Mouse (Mus musculus) heart, adult 18-20 months (tissue): Measurements from ENCODE around the gene Dvl2. TPM values are rescaled to one million over a fixed set of nuclear protein-coding genes. Genes with fewer than 3 reads are reported as not detected.
"Not testable (repeated sequence)": the region's sequence is repeated elsewhere in the genome, so short reads cannot be mapped to it uniquely, and the experiment has no call there.

ENCODE experiments used
- DNase-seq, 2 experiments: peaks; one replicate each; pipeline ENCODE4 v3.0.0; 2021 to 2022; ENCODE audit warnings: mixed read lengths in 1 of 2
- total RNA-seq, 2 experiments: library from RNA; stranded (reverse); gene quantifications; 2 replicates each; pipeline ENCODE4 v1.2.3; 2021

Dvl2 gene
- total RNA-seq, 2 experiments from 2014 or later, result 3.4 to 4.8 TPM

- no peak for DNase-seq
Observed at GRCm38 (mm10) chr11:70010033-70010432, 9.6 kb downstream of the Dvl2 start.

GRCm38 (mm10) chr11:70010548-70010947 lies 10.2 kb downstream of the Dvl2 start:
- DNase-seq, result no peak

DNA sequence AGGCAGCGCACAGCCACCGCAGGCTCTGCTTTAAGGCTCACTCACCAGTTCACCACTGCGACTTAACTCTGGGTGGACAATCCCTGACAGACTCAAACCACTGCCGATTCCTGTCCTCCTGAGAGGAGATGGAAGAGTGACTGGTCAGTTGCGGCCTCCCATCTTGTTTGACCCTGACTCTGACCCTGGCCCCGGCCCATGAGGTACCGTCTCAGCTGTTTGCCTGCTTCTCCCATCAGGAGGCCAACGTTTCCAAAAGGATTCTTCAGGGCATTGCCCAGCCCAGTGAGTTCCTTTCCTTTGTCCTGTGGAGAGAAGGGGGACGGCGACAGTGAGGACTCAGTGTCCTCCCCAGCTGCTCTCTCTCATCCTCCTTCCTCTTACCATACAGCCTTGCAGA lies 10.6 kb downstream of the Dvl2 start:
- no peak for DNase-seq

- no peak for DNase-seq
Observed at GRCm38 (mm10) chr11:70012931-70013330, 12.5 kb downstream of the Dvl2 start.

- DNase-seq, result no peak
Observed at GRCm38 (mm10) chr11:70013408-70013807, 13.0 kb downstream of the Dvl2 start.

- no peak for DNase-seq
Observed at GRCm38 (mm10) chr11:70014051-70014450, 13.7 kb downstream of the Dvl2 start.

- peak; percentile 94 to 95 for DNase-seq
Observed at GRCm38 (mm10) chr11:70014880-70015558, 14.6 kb downstream of the Dvl2 start, which contains the start of gene Acadvl. Acadvl (minus strand) TSS chr11:70015411.

- no peak for DNase-seq
Observed at GRCm38 (mm10) chr11:70015677-70016076, 15.3 kb downstream of the Dvl2 start.

DNA sequence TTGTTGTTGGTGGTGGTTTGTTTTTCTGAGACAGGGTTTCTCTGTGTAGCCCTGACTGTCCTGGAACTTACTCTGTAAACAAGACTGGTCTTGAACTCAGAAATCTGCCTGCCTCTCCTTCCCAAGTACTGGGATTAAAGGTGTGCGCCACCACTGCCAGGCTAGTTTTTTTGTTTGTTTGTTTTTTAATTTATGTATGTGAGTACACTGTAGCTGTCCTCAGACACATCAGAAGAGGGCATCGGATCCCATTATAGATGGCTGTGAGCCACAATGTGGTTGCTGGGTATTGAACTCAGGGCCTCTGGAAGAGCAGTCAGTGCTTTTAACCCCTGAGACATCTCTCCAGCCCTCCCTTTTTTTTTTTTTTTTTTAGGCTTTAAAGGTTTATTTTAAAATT lies 15.8 kb downstream of the Dvl2 start:
- DNase-seq, result not testable (repeated sequence)

DNA sequence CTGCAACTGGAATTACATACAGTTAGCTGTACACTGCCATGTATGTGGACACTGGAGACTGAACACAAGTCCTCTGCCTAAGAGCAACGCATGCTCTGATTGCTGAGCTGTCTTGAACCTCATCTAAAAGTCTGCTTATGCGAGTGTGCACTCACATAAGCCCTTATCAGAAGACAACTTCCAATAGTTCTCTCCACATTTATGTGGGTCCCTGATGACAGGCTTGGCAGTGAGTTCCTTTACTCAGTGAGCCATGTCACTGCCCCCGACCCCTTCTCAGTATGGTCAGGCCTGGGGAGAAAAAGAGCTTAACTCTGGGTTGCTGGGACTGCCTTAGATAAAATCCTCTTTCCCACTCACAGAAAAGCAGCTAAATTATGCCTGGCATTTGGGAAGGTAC lies 16.3 kb downstream of the Dvl2 start, which contains the start of gene Dlg4:
TSS of gene Dlg4 (plus strand) at position 274 of the 400 bp plus-strand sequence.
- DNase-seq, result no peak

DNA sequence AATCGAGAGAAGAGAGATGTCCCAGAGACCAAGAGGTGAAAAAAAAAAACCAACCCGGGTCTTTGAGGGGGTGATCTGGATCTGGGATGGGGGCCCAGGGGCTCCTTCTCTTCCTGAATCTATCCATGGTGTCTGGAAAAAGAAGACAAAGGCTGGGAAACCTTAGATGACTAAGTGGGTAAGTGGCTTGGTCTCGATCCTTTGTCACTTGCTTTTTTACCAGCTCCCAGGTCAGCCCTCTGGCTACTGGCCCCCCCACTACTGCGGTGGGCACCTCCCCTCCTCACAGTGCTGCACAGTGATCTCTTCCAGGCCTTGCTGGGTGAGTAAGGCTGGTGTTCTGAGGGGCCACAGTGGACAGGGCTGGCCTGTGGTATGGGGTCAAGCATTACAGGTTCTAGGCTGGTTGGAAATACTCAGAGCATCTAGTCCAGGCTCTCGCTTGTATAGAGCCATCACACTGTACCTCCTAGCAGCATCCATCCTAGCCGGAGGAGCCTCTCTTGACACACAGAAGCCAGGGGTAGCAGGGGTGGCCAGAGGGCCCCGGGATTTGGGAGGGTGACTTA lies 16.9 kb downstream of the Dvl2 start:
- no peak for DNase-seq

GRCm38 (mm10) chr11:70018131-70018990 lies 18.0 kb downstream of the Dvl2 start:
- DNase-seq, result peak; percentile 42 to 62

DNA sequence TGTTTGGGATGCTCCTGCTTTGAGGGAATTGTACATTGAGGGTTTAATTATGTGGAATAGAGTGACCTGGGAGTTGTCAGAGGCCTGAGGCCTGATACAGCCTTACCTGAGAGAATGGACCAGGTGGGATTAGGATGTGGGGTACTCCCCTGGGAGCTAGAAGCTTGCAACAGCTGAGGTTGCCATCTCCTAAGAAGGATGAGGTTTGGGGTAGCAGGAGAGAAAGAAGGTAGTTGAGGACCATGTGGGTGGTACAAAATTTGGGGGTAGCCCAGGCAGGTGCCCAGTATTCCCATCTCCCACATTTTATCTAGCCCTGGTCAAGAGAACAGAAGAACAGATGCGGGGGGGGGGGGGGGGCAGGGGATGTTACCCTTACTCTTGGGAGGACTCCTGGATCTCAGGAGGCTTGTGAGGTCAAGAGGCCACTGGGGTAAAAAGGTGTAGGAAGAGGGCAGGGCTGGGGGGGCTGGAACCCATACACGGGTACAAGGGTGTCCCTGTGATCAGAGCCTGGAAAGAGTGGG lies 19.2 kb downstream of the Dvl2 start:
- no peak for DNase-seq

GRCm38 (mm10) chr11:70020022-70020631 lies 19.7 kb downstream of the Dvl2 start:
- peak in 1 of 2 experiments; percentile 29 for DNase-seq

- DNase-seq, result peak; percentile 85 to 88
Observed at GRCm38 (mm10) chr11:70020731-70021263, 20.4 kb downstream of the Dvl2 start.

DNA sequence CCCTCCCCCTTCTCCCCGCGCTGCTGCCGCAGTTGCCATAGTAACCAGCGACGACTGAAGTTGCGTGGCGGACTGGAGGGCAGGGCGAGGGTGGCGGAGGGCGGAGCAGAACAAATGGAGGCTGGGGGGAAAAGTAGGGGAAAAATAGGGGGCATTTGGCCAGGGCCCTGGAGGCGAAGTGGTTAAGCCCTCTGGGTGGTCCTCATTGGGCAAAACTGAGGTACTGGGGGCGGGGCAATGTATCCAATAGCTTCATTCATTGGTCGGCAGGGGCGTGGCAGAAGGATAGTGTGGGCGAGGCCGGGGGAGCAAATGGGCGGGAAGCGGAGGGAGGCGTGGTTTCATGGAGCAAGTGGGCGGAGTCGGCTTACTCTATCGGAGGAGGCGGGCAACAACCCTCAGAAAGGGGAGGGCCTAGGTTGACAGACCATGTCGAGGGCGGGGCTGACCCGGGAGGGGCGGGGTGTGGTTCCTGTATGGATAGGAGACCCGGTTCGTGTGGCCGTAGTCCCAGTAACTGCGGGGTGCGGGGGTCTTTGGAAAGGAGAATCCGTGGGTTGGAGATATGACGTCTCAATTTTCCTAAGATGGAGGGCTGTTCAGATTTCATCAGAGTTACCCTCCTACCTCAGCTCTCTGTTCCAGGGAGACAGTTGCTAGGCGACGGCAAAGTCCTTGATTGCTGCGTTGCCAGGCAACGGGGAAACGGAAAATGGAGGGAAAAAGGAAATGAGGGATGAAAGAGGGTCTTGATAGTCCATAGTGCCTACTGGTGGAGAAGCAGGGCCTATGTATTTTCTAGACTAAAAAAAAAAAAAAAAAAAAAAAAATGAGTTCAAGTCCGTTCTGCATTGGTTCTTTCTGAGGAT lies 21.1 kb downstream of the Dvl2 start:
- peak; percentile 94 to 95 for DNase-seq

GRCm38 (mm10) chr11:70023481-70024150 lies 23.2 kb downstream of the Dvl2 start:
- DNase-seq, result no peak

DNA sequence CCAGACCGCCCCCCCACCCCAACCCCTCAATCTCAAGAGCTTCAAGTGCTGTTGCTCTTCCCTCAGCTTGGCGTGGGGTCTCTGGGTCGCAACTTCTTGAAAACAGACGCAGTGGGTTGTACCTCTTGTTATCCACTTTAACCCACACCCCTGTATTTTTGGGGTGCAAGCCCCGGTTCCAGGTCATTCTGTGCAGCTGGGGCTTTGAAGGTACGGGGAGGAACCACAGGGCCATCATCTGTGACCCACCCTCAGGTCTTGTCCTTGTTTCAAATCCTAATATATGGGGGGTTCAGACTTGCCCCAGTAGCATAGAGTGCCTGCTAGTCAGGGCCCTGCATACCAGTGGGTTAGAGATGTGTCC lies 23.7 kb downstream of the Dvl2 start:
- no peak for DNase-seq

DNA sequence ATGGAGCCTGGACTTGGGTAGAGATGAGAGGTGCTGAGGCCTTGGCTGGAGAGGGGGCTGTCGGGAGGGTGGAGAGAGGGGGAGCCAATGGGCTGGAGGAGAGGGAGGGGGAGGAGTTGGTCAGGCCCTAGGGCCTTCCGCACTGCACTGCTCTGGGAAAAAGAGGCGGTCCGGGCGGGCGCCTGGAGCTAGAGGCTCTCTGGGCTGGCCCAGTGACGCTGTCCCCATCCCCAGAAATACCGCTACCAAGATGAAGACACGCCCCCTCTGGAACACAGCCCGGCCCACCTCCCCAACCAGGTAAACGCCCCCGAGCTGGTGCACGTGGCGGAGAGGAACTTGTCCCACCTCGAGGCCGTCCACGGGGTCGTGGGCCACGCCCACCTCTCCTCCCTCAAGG lies 26.3 kb downstream of the Dvl2 start:
- peak; percentile 51 to 80 for DNase-seq

DNA sequence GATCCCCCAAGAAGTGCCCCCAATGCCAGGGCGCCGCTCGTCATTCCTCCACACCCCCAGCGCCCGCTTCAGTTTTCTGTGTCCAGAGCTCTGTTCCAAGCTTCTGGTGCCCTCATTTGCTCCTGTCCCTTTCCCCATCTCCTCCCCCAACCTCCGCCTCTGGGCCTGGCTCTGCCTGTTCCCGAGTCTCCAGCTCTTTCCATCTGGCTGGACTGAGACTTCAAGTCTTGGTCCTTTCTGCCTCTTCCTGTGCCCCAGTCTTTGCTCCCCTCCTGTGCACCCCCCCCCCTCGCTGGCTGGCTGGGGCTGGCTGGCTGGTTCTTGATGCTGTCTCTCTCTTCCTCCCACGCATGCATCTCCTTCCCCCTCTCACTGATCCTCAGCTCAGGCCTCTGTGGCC lies 27.0 kb downstream of the Dvl2 start:
- DNase-seq, result peak in 1 of 2 experiments; percentile 39
